Mouse (Mus musculus) kidney, embryonic 15.5 days (tissue): ENCODE measurements around the gene Htr1b. TPM values are rescaled to one million over a fixed set of nuclear protein-coding genes. Genes with fewer than 3 reads are reported as not detected.

ENCODE experiments used
- ATAC-seq: fragments of 200-750 bp; cut with Nextera tagmentation; replicated peaks from 2 replicates; pipeline ENCODE4 v1.8.0; 2017; ENCODE audit warnings: moderate TSS enrichment; ENCODE audit not compliant: low FRiP score
- H3K27ac ChIP-seq: fragments of 300-500 bp; sonication (generic); 2 replicates; pipeline ENCODE4 v1.5.1; 2015; ENCODE audit warnings: mild to moderate bottlenecking, inconsistent platforms
- H3K27me3 ChIP-seq: fragments of 300-500 bp; sonication (generic); 2 replicates; pipeline ENCODE4 v1.6.1; 2015; ENCODE audit warnings: inconsistent platforms
- H3K36me3 ChIP-seq: fragments of 300-500 bp; sonication (generic); 2 replicates; pipeline ENCODE4 v1.6.1; 2015; ENCODE audit warnings: inconsistent platforms
- H3K4me1 ChIP-seq: fragments of 300-500 bp; sonication (generic); 2 replicates; pipeline ENCODE4 v1.6.1; 2015; ENCODE audit warnings: inconsistent platforms
- H3K4me2 ChIP-seq: fragments of 300-500 bp; sonication (generic); 2 replicates; pipeline ENCODE4 v1.6.1; 2015; ENCODE audit warnings: moderate library complexity, mild to moderate bottlenecking, inconsistent platforms
- H3K4me3 ChIP-seq: fragments of 300-500 bp; sonication (generic); replicated peaks from 2 replicates; pipeline ENCODE4 v1.5.1; 2015; ENCODE audit warnings: mild to moderate bottlenecking, inconsistent platforms
- H3K9ac ChIP-seq: fragments of 300-500 bp; sonication (generic); 2 replicates; pipeline ENCODE4 v1.6.1; 2015; ENCODE audit warnings: mild to moderate bottlenecking, inconsistent platforms
- H3K9me3 ChIP-seq: fragments of 300-500 bp; sonication (generic); replicated peaks from 2 replicates; pipeline ENCODE4 v1.6.1; 2016; ENCODE audit warnings: inconsistent platforms
- WGBS: fragments of 180-500 bp; shearing (Covaris S2); methylation state at CpG from one replicate; pipeline ENCODE4 v1.1.7; 2015; ENCODE audit warnings: mixed read lengths; 5-methylcytosine and 5-hydroxymethylcytosine counted together
- polyA plus RNA-seq: library from polyadenylated mRNA; unstranded; fragments of >200 nt; fragmentation: Nextera tagmentation; extraction: Ambion mirVana; gene quantifications from 2 replicates; pipeline ENCODE4 v1.2.1, GENCODE M21; 2015

Gene Htr1b
- 0.30 and 0.40 TPM in 2 replicates for polyA plus RNA-seq

GRCm38 (mm10) chr9:81633437-81633973 is at the start of gene Htr1b:
Gene Htr1b, minus strand, starts transcription at chr9:81633828.
- Histone ChIP-seq H3K4me1 (peaks cover 24% of the 10 kb centered on the region), H3K9ac (peak within 1 kb of the TSS; percentile 35; the same call in 1 of the 2 replicates), H3K9me3 (no peaks in the 10 kb centered on the region), H3K36me3 (no peaks in the 10 kb centered on the region), H3K27ac (no peak within 1 kb of the TSS), H3K27me3 (peaks cover 66% of the 10 kb centered on the region), H3K4me2 (peak within 1 kb of the TSS; percentile 99), H3K4me3 (peak within 1 kb of the TSS; percentile 68)
- WGBS = 0% methylated on average over 24 of the region's 26 CpGs
- peak; percentile 82 for ATAC-seq

- Histone ChIP-seq H3K36me3 (no peaks in the 10 kb centered on the region), H3K4me3 (no peak overlapping the region), H3K9me3 (0 out of 2 replicates have a peak, but pooled peaks cover 3% of the 10 kb centered on the region), H3K27me3 (no peaks in the 10 kb centered on the region), H3K27ac (no peak overlapping the region), H3K9ac (no peak overlapping the region), H3K4me2 (no peak overlapping the region), H3K4me1 (no peaks in the 10 kb centered on the region)
- ATAC-seq = peak; percentile 82; the same call in 1 of the 2 replicates
- WGBS = 90% methylated on average over 1 of the region's 1 CpGs
These were observed 43.1 kb upstream of the Htr1b start for GRCm38 (mm10) chr9:81676716-81677115.

GRCm38 (mm10) chr9:81637486-81637885 is 3.9 kb upstream of the Htr1b start:
- no peaks in the 10 kb centered on the region for H3K9me3 ChIP-seq
- WGBS = 94% methylated on average over 1 of the region's 1 CpGs
- no peak overlapping the region for H3K4me2 ChIP-seq
- H3K36me3 ChIP-seq = no peaks in the 10 kb centered on the region
- no peak for ATAC-seq
- H3K9ac ChIP-seq = no peak overlapping the region
- peaks cover 39% of the 10 kb centered on the region for H3K27me3 ChIP-seq
- H3K27ac ChIP-seq = no peak overlapping the region
- no peak overlapping the region for H3K4me3 ChIP-seq
- peaks cover 13% of the 10 kb centered on the region for H3K4me1 ChIP-seq

- H3K36me3 ChIP-seq = no peaks in the 10 kb centered on the region
- peak overlapping the region; percentile 49 for H3K4me2 ChIP-seq
- no peaks in the 10 kb centered on the region for H3K9me3 ChIP-seq
- H3K4me1 ChIP-seq = peaks cover 24% of the 10 kb centered on the region
- no peak overlapping the region for H3K9ac ChIP-seq
- no peak for ATAC-seq
- WGBS = 5% methylated on average over 8 of the region's 8 CpGs
- H3K27me3 ChIP-seq = peaks cover 58% of the 10 kb centered on the region
- H3K27ac ChIP-seq = no peak overlapping the region
- no peak overlapping the region; the same call in 1 of the 2 replicates for H3K4me3 ChIP-seq
These were observed 1.5 kb upstream of the Htr1b start for GRCm38 (mm10) chr9:81635109-81635508.

GRCm38 (mm10) chr9:81634163-81634562 is 535 bp upstream of the Htr1b start:
- H3K4me2 ChIP-seq = peak overlapping the region; percentile 99
- no peak overlapping the region for H3K27ac ChIP-seq
- H3K4me1 ChIP-seq = peaks cover 24% of the 10 kb centered on the region
- peak overlapping the region; percentile 68 for H3K4me3 ChIP-seq
- WGBS = 2% methylated on average over 10 of the region's 10 CpGs
- peaks cover 60% of the 10 kb centered on the region for H3K27me3 ChIP-seq
- H3K9ac ChIP-seq = no peak overlapping the region
- ATAC-seq = no peak
- no peaks in the 10 kb centered on the region for H3K9me3 ChIP-seq
- H3K36me3 ChIP-seq = no peaks in the 10 kb centered on the region

- H3K9me3 ChIP-seq = no peaks in the 10 kb centered on the region
- ATAC-seq = peak; percentile 74
- H3K4me3 ChIP-seq = peak overlapping the region; percentile 68
- no peaks in the 10 kb centered on the region for H3K36me3 ChIP-seq
- under 1% methylated on average over 47 of the region's 47 CpGs for WGBS
- peak overlapping the region; percentile 35; the same call in 1 of the 2 replicates for H3K9ac ChIP-seq
- H3K27ac ChIP-seq = no peak overlapping the region
- peaks cover 66% of the 10 kb centered on the region for H3K27me3 ChIP-seq
- H3K4me1 ChIP-seq = peaks cover 24% of the 10 kb centered on the region
- peak overlapping the region; percentile 99 for H3K4me2 ChIP-seq
These were observed 742 bp downstream of the Htr1b start for GRCm38 (mm10) chr9:81632736-81633436.

GRCm38 (mm10) chr9:81632191-81632735 is 1.4 kb downstream of the Htr1b start:
- Histone ChIP-seq H3K27ac (no peak overlapping the region), H3K4me1 (peaks cover 24% of the 10 kb centered on the region), H3K4me2 (peak overlapping the region; percentile 99), H3K4me3 (peak overlapping the region; percentile 68), H3K9ac (no peak overlapping the region), H3K27me3 (peaks cover 66% of the 10 kb centered on the region), H3K9me3 (no peaks in the 10 kb centered on the region), H3K36me3 (no peaks in the 10 kb centered on the region)
- ATAC-seq = no peak; the same call in 1 of the 2 replicates
- under 1% methylated on average over 31 of the region's 31 CpGs for WGBS

GRCm38 (mm10) chr9:81631581-81632091 is 2.0 kb downstream of the Htr1b start:
- Histone ChIP-seq H3K4me1 (peaks cover 24% of the 10 kb centered on the region), H3K9me3 (no peaks in the 10 kb centered on the region), H3K4me2 (peak overlapping the region; percentile 99), H3K4me3 (peak overlapping the region; percentile 68), H3K9ac (no peak overlapping the region), H3K27ac (no peak overlapping the region), H3K27me3 (peaks cover 67% of the 10 kb centered on the region), H3K36me3 (no peaks in the 10 kb centered on the region)
- ATAC-seq = no peak
- 5% methylated on average over 27 of the region's 27 CpGs for WGBS

- Histone ChIP-seq H3K36me3 (no peaks in the 10 kb centered on the region), H3K27me3 (peaks cover 27% of the 10 kb centered on the region), H3K4me3 (no peak overlapping the region), H3K4me1 (peaks cover 7% of the 10 kb centered on the region), H3K4me2 (no peak overlapping the region), H3K9ac (no peak overlapping the region), H3K27ac (no peak overlapping the region), H3K9me3 (no peaks in the 10 kb centered on the region)
- 38% methylated on average over 9 of the region's 9 CpGs for WGBS
- peak; percentile 86 for ATAC-seq
These were observed 6.6 kb downstream of the Htr1b start for GRCm38 (mm10) chr9:81626899-81627606.

GRCm38 (mm10) chr9:81625898-81626297 is 7.7 kb downstream of the Htr1b start:
- Histone ChIP-seq H3K4me2 (no peak overlapping the region), H3K4me3 (no peak overlapping the region), H3K4me1 (no peaks in the 10 kb centered on the region), H3K9me3 (no peaks in the 10 kb centered on the region), H3K36me3 (no peaks in the 10 kb centered on the region), H3K27me3 (peaks cover 16% of the 10 kb centered on the region), H3K9ac (no peak overlapping the region), H3K27ac (no peak overlapping the region)
- no peak for ATAC-seq

- Histone ChIP-seq H3K9ac (no peak overlapping the region), H3K9me3 (no peaks in the 10 kb centered on the region), H3K4me3 (no peak overlapping the region), H3K27me3 (peaks cover 4% of the 10 kb centered on the region; the same call in 1 of the 2 replicates), H3K27ac (no peak overlapping the region), H3K4me1 (no peaks in the 10 kb centered on the region), H3K4me2 (no peak overlapping the region), H3K36me3 (no peaks in the 10 kb centered on the region)
- WGBS = 52% methylated on average over 5 of the region's 5 CpGs
- ATAC-seq = no peak
These were observed 10.8 kb downstream of the Htr1b start for GRCm38 (mm10) chr9:81622873-81623272.

GRCm38 (mm10) chr9:81611022-81611421 is 22.6 kb downstream of the Htr1b start:
- Histone ChIP-seq H3K4me1 (no peaks in the 10 kb centered on the region), H3K9ac (no peak overlapping the region), H3K27me3 (no peaks in the 10 kb centered on the region), H3K4me2 (no peak overlapping the region), H3K36me3 (no peaks in the 10 kb centered on the region), H3K27ac (no peak overlapping the region), H3K9me3 (no peaks in the 10 kb centered on the region), H3K4me3 (no peak overlapping the region)
- WGBS = 85% methylated on average over 4 of the region's 4 CpGs
- ATAC-seq = no peak
